Mouse (Mus musculus) lung, adult 2 months (tissue): ENCODE measurements around the gene Tigd4.

ENCODE experiments used
- CTCF ChIP-seq: fragments of 200-500 bp; IDR thresholded peaks from 2 replicates; pipeline ENCODE4 v1.5.1; 2011; ENCODE audit warnings: mild to moderate bottlenecking, low read length, control low read depth; ENCODE audit not compliant: insufficient read depth
- POLR2A ChIP-seq: fragments of 200-500 bp; IDR thresholded peaks from 2 replicates; pipeline ENCODE4 v1.6.1; 2011; ENCODE audit warnings: low read depth, mild to moderate bottlenecking, control low read depth, low read length, borderline replicate concordance; ENCODE audit errors: extremely low read depth

DNA sequence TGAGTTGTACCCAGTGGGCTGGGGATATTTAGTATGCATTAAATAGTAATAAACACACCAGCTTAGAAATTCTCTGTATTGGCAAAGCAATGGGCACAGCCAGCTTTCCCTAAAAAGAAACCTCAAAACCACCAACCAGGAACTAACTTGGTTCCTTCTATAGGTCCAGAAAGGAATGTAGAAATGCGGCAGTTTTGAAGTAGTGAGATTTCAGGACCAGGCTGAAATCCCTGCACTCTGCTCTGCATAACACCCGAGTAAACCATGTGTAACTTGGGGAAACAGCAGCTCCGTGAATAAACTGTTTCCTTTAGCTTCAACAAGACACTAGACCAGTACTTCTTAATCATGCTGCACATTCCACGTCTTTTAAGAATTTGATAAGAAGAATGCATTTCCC, 12.7 kb upstream of the Tigd4 start:
- TF ChIP-seq CTCF (no peak), POLR2A (no peak)
